Mouse (Mus musculus) MEL (cell line): Measurements from ENCODE around the gene Ing5. TPM values are rescaled to one million over a fixed set of nuclear protein-coding genes. Genes with fewer than 3 reads are reported as not detected.

Experiments
- DNase-seq: peaks from one replicate; pipeline ENCODE4 v3.0.0; 2011; ENCODE audit warnings: low read depth, low spot score
- H3K27ac ChIP-seq: 2 replicates; pipeline ENCODE4 v1.5.1; 2012; ENCODE audit warnings: low read depth, mild to moderate bottlenecking, control low read depth, low read length, moderate library complexity; ENCODE audit not compliant: control insufficient read depth
- H3K27me3 ChIP-seq, 2 experiments: fragments of 150-350 bp in 1 of 2; sonication (generic) in 1 of 2; 2 replicates each; pipeline ENCODE4 v1.6.1; 2012; ENCODE audit warnings: low read length in 2 of 2, mild to moderate bottlenecking in 2 of 2, improper control_type of control experiment in 1 of 2, moderate library complexity in 1 of 2; ENCODE audit not compliant: insufficient read depth in 2 of 2, control insufficient read depth in 1 of 2
- H3K36me3 ChIP-seq, 2 experiments: 2 replicates each; pipeline ENCODE4 v1.6.1; 2012 to 2014; ENCODE audit warnings: low read length in 2 of 2, improper control_type of control experiment in 1 of 2, inconsistent platforms in 1 of 2, mild to moderate bottlenecking in 1 of 2; ENCODE audit not compliant: insufficient read depth in 2 of 2, control insufficient read depth in 1 of 2
- H3K4me1 ChIP-seq, 2 experiments: fragments of 150-350 bp in 1 of 2; sonication (generic) in 1 of 2; 2 replicates each; pipeline ENCODE4 v1.6.1; 2012; ENCODE audit warnings: low read length in 2 of 2, improper control_type of control experiment in 1 of 2, mild to moderate bottlenecking in 1 of 2; ENCODE audit not compliant: insufficient read depth in 2 of 2, control insufficient read depth in 1 of 2
- H3K4me3 ChIP-seq, 2 experiments: fragments of 150-350 bp in 1 of 2; sonication (generic) in 1 of 2; 2 replicates each; pipeline ENCODE4 v1.5.1; 2012; ENCODE audit warnings: low read depth in 2 of 2, low read length in 2 of 2, mild to moderate bottlenecking in 2 of 2, moderate library complexity in 2 of 2, control low read depth in 1 of 2, improper control_type of control experiment in 1 of 2; ENCODE audit not compliant: control insufficient read depth in 1 of 2, insufficient read depth in 1 of 2
- H3K79me2 ChIP-seq: 2 replicates; pipeline ENCODE4 v1.6.1; 2012; ENCODE audit warnings: mild to moderate bottlenecking, low read length, moderate library complexity; ENCODE audit not compliant: control insufficient read depth, poor library complexity, insufficient read depth
- H3K9ac ChIP-seq: 2 replicates; pipeline ENCODE4 v1.6.1; 2012; ENCODE audit warnings: low read depth, mild to moderate bottlenecking, control low read depth, low read length, moderate library complexity; ENCODE audit not compliant: control insufficient read depth, poor library complexity, severe bottlenecking
- H3K9me3 ChIP-seq: fragments of 150-350 bp; sonication (generic); replicated peaks from 2 replicates; pipeline ENCODE4 v1.6.1; 2012; ENCODE audit warnings: mild to moderate bottlenecking, low read length, improper control_type of control experiment, moderate library complexity; ENCODE audit not compliant: insufficient read depth
- BHLHE40 ChIP-seq: IDR thresholded peaks from 2 replicates; pipeline ENCODE4 v1.6.1; 2012; ENCODE audit warnings: low read depth, mild to moderate bottlenecking, inconsistent platforms, low read length, improper control_type of control experiment, borderline replicate concordance
- CHD1 ChIP-seq: IDR thresholded peaks from 2 replicates; pipeline ENCODE4 v1.6.1; 2012; ENCODE audit warnings: low read depth, mild to moderate bottlenecking, inconsistent platforms, low read length, improper control_type of control experiment
- CTCF ChIP-seq, 3 experiments: IDR thresholded peaks in 2 of 3; conservative IDR thresholded peaks in 1 of 3; 2 replicates each; pipeline ENCODE4 v1.5.1; 2011 to 2012; ENCODE audit warnings: low read length in 3 of 3, low read depth in 2 of 3, mild to moderate bottlenecking in 2 of 3, improper control_type of control experiment in 1 of 3, inconsistent platforms in 1 of 3, mixed read lengths in 1 of 3, moderate library complexity in 1 of 3; ENCODE audit not compliant: control insufficient read depth in 1 of 3, insufficient read depth in 1 of 3, poor library complexity in 1 of 3, severe bottlenecking in 1 of 3
- E2F4 ChIP-seq: IDR thresholded peaks from 2 replicates; pipeline ENCODE4 v1.6.1; 2011; ENCODE audit warnings: low read depth, low read length, improper control_type of control experiment, borderline replicate concordance
- ELF1 ChIP-seq: IDR thresholded peaks from 2 replicates; pipeline ENCODE4 v1.6.1; 2014; ENCODE audit warnings: low read depth, mild to moderate bottlenecking, inconsistent platforms, low read length, improper control_type of control experiment, moderate library complexity
- EP300 ChIP-seq, 2 experiments: IDR thresholded peaks; 2 replicates each; pipeline ENCODE4 v1.6.1; 2011; ENCODE audit warnings: improper control_type of control experiment in 2 of 2, low read length in 2 of 2, low read depth in 1 of 2, mild to moderate bottlenecking in 1 of 2
- ETS1 ChIP-seq: IDR thresholded peaks from 2 replicates; pipeline ENCODE4 v1.6.1; 2012; ENCODE audit warnings: low read depth, mild to moderate bottlenecking, inconsistent platforms, low read length, improper control_type of control experiment, moderate library complexity
- JUND ChIP-seq: IDR thresholded peaks from 2 replicates; pipeline ENCODE4 v1.6.1; 2011; ENCODE audit warnings: low read depth, mild to moderate bottlenecking, improper control_type of control experiment, low read length
- KAT2A ChIP-seq: conservative IDR thresholded peaks from 2 replicates; pipeline ENCODE4 v1.6.1; 2012; ENCODE audit warnings: low read depth, low read length, improper control_type of control experiment, inconsistent platforms
- MAFK ChIP-seq: IDR thresholded peaks from 2 replicates; pipeline ENCODE4 v1.6.1; 2011; ENCODE audit warnings: low read depth, mild to moderate bottlenecking, low read length, improper control_type of control experiment, borderline replicate concordance
- MAX ChIP-seq: IDR thresholded peaks from 2 replicates; pipeline ENCODE4 v1.6.1; 2011; ENCODE audit warnings: low read length, improper control_type of control experiment
- MAZ ChIP-seq: IDR thresholded peaks from 2 replicates; pipeline ENCODE4 v1.6.1; 2012; ENCODE audit warnings: low read depth, mild to moderate bottlenecking, inconsistent platforms, low read length, improper control_type of control experiment
- MEF2A ChIP-seq: IDR thresholded peaks from 2 replicates; pipeline ENCODE4 v1.6.1; 2014; ENCODE audit warnings: low read depth, mild to moderate bottlenecking, inconsistent platforms, low read length, improper control_type of control experiment; ENCODE audit not compliant: poor library complexity, insufficient replicate concordance, severe bottlenecking; ENCODE audit errors: extremely low read depth
- MYB ChIP-seq: IDR thresholded peaks from 2 replicates; pipeline ENCODE4 v1.6.1; 2011; ENCODE audit warnings: mild to moderate bottlenecking, low read depth, low read length, improper control_type of control experiment
- NRF1 ChIP-seq: IDR thresholded peaks from 2 replicates; pipeline ENCODE4 v1.6.1; 2014; ENCODE audit warnings: low read depth, mild to moderate bottlenecking, inconsistent platforms, low read length, improper control_type of control experiment, moderate library complexity; ENCODE audit not compliant: poor library complexity, insufficient read depth, severe bottlenecking
- POLR2A ChIP-seq, 2 experiments: IDR thresholded peaks; 2 replicates each; pipeline ENCODE4 v1.6.1; 2011 to 2012; ENCODE audit warnings: low read length in 2 of 2, mild to moderate bottlenecking in 2 of 2, control low read depth in 1 of 2, improper control_type of control experiment in 1 of 2, low read depth in 1 of 2, moderate library complexity in 1 of 2; ENCODE audit not compliant: control insufficient read depth in 1 of 2, insufficient read depth in 1 of 2, poor library complexity in 1 of 2
- POLR2AphosphoS2 ChIP-seq: IDR thresholded peaks from 2 replicates; pipeline ENCODE4 v1.6.1; 2011; ENCODE audit warnings: low read length, improper control_type of control experiment
- POLR2AphosphoS5 ChIP-seq: IDR thresholded peaks from 2 replicates; pipeline ENCODE4 v1.6.1; 2012; ENCODE audit warnings: low read depth, borderline replicate concordance, mild to moderate bottlenecking, inconsistent platforms, low read length, moderate library complexity, mixed read lengths
- RCOR1 ChIP-seq: IDR thresholded peaks from 2 replicates; pipeline ENCODE4 v1.6.1; 2012; ENCODE audit warnings: low read depth, mild to moderate bottlenecking, inconsistent platforms, low read length, improper control_type of control experiment
- SIN3A ChIP-seq: IDR thresholded peaks from 2 replicates; pipeline ENCODE4 v1.6.1; 2012; ENCODE audit warnings: low read length, improper control_type of control experiment, inconsistent platforms
- UBTF ChIP-seq: IDR thresholded peaks from 2 replicates; pipeline ENCODE4 v1.6.1; 2012; ENCODE audit warnings: low read depth, mild to moderate bottlenecking, inconsistent platforms, low read length, improper control_type of control experiment, moderate library complexity, borderline replicate concordance; ENCODE audit not compliant: insufficient read depth
- USF2 ChIP-seq, 2 experiments: IDR thresholded peaks; 2 replicates each; pipeline ENCODE4 v1.6.1; 2011 to 2012; ENCODE audit warnings: improper control_type of control experiment in 2 of 2, low read length in 2 of 2, borderline replicate concordance in 1 of 2, inconsistent platforms in 1 of 2, low read depth in 1 of 2, mild to moderate bottlenecking in 1 of 2; ENCODE audit not compliant: insufficient read depth in 1 of 2
- ZC3H11A ChIP-seq: IDR thresholded peaks from 2 replicates; pipeline ENCODE4 v1.6.1; 2012; ENCODE audit warnings: low read depth, mild to moderate bottlenecking, inconsistent platforms, low read length, improper control_type of control experiment
- ZMIZ1 ChIP-seq: IDR thresholded peaks from 2 replicates; pipeline ENCODE4 v1.6.1; 2012; ENCODE audit warnings: low read depth, mild to moderate bottlenecking, inconsistent platforms, low read length, improper control_type of control experiment, moderate library complexity
- ZNF384 ChIP-seq: IDR thresholded peaks from 2 replicates; pipeline ENCODE4 v1.6.1; 2012; ENCODE audit warnings: low read depth, mild to moderate bottlenecking, inconsistent platforms, low read length, improper control_type of control experiment
- polyA plus RNA-seq, 2 experiments: library from polyadenylated mRNA; stranded (reverse) in 1 of 2; unstranded in 1 of 2; fragments of >175 nt in 1 of 2; fragments of >200 nt in 1 of 2; gene quantifications; 2 replicates each; pipeline versions ENCODE4 v1.2.1 to v1.2.4; 2012; ENCODE audit warnings: low replicate concordance in 2 of 2, low read depth in 1 of 2; ENCODE audit not compliant: insufficient read length in 2 of 2, insufficient read depth in 1 of 2, missing spikeins in 1 of 2
- total RNA-seq: library from RNA; depleted of rRNA; stranded (reverse); fragments of 300-350 nt; gene quantifications from 2 replicates; pipeline ENCODE4 v1.2.3, GENCODE M21; 2012

The Ing5 gene
- total and polyA plus RNA-seq, 3 experiments: 27.6 to 29.2 TPM; not detected in 1

- TF ChIP-seq EP300 (IDR thresholded peaks at IDR 0.05; ENCODE audit: low read depth in 1 of 2, low read length in 2 of 2) (peak; percentile 84 to 86), UBTF (no peak), ZNF384 (no peak), E2F4 (no peak), ZC3H11A (peak; percentile 12), JUND (peak; percentile 43; the same call in 1 of the 2 replicates), SIN3A (peak; percentile 73), POLR2AphosphoS5 (no peak), POLR2A (IDR thresholded peaks at IDR 0.05; ENCODE audit: control insufficient read depth in 1 of 2, insufficient read depth in 1 of 2, low read depth in 1 of 2, low read length in 2 of 2, poor library complexity in 1 of 2) (peak in 1 of 2 experiments; percentile 44; a peak in 1 of 4 replicates)
These were observed 994 bp upstream of the Ing5 start (continued) for GRCm38 (mm10) chr1:93802771-93803170.

- H3K27me3 ChIP-seq: no peaks in the 10 kb centered on the region
- H3K4me1 ChIP-seq: peaks cover 6 to 25% of the 10 kb centered on the region in 2 experiments
- peak overlapping the region; percentile 44 for H3K9ac ChIP-seq
- peak overlapping the region; percentile 25 for H3K27ac ChIP-seq
- peaks cover 7 to 24% of the 10 kb centered on the region in 2 experiments for H3K36me3 ChIP-seq
- peak overlapping the region; percentile 65 to 69 for H3K4me3 ChIP-seq
- DNase-seq: no peak
- H3K79me2 ChIP-seq: peaks cover 43% of the 10 kb centered on the region
- H3K9me3 ChIP-seq: no peaks in the 10 kb centered on the region
- peak; percentile 66; the same call in 1 of the 2 replicates for TF ChIP-seq MEF2A
- TF ChIP-seq CHD1: no peak
These were observed 1.1 kb downstream of the Ing5 start for GRCm38 (mm10) chr1:93804818-93805217.

DNA sequence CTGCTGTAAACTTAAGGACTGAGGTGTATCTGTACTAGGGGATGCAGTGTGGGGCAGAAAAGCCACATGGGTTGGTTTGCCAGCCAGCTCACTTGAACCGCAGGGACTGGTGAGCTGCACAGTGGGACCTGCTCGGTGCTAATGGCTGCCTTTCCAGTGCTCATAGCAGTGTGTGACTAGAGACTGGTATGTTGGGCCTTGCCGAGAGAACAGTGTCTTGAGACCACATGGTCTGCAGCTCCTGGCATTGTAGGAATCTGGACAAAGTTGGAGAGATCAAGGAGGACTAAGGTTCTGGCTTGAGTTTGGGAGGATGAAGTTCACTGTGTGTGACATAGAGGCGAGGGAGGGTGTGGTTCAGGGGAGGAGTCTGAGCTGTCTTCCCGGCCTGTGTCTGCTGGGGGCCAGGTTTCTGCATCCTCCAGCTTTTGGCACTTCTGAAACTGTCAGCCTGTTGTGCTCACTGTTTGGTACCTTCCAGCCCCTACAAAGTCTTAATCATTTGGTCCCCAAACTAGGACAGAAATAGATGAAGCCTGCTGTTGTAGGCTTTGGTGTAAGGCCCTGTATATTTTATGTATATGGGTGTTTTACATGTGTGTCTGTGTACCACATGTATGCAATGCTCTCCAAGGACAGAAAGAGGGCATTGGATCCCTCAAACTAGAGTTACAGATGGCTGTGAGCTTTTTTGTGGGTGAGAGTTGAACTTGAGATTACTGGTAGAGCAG, 1.6 kb downstream of the Ing5 start:
- Histone ChIP-seq H3K9ac (peak overlapping the region; percentile 44), H3K27ac (peak overlapping the region; percentile 25), H3K4me3 (peak overlapping the region; percentile 10 to 12), H3K79me2 (peaks cover 39% of the 10 kb centered on the region), H3K4me1 (peaks cover 4 to 21% of the 10 kb centered on the region in 2 experiments), H3K36me3 (peaks cover 7 to 20% of the 10 kb centered on the region in 2 experiments), H3K27me3 (no peaks in the 10 kb centered on the region), H3K9me3 (no peaks in the 10 kb centered on the region)
- DNase-seq: peak; percentile 67
- TF ChIP-seq BHLHE40 (no peak), CHD1 (no peak), NRF1 (no peak), ETS1 (no peak), KAT2A (no peak), MAZ (no peak), E2F4 (no peak), MAX (peak; percentile 64), MAFK (no peak), POLR2AphosphoS2 (no peak), RCOR1 (no peak), ZNF384 (no peak), ELF1 (no peak), USF2 (IDR thresholded peaks at IDR 0.05; ENCODE audit: borderline replicate concordance in 1 of 2, insufficient read depth in 1 of 2, low read depth in 1 of 2, low read length in 2 of 2) (peak in 1 of 2 experiments; percentile 7; a peak in 1 of 4 replicates), CTCF (IDR thresholded peaks at IDR 0.05 in 2 of 3, conservative IDR thresholded peaks at IDR 0.05 in 1 of 3; ENCODE audit: control insufficient read depth in 1 of 3, insufficient read depth in 1 of 3, low read depth in 2 of 3, low read length in 3 of 3, poor library complexity in 1 of 3, severe bottlenecking in 1 of 3) (no peak), POLR2A (IDR thresholded peaks at IDR 0.05; ENCODE audit: control insufficient read depth in 1 of 2, insufficient read depth in 1 of 2, low read depth in 1 of 2, low read length in 2 of 2, poor library complexity in 1 of 2) (peak in 1 of 2 experiments; percentile 38; a peak in 1 of 4 replicates), POLR2AphosphoS5 (no peak), MYB (no peak), ZMIZ1 (0 out of 2 replicates have a peak, but pooled peaks have one; percentile 40), MEF2A (no peak)
